Mouse (Mus musculus): ENCODE measurements at regions not wholly inside any gene's neighbourhood (a gene's known extent, or its start where the extent isn't known, plus 50 kb on each side); places are given as distances from the start of the nearest gene placed in this dataset.

DNA sequence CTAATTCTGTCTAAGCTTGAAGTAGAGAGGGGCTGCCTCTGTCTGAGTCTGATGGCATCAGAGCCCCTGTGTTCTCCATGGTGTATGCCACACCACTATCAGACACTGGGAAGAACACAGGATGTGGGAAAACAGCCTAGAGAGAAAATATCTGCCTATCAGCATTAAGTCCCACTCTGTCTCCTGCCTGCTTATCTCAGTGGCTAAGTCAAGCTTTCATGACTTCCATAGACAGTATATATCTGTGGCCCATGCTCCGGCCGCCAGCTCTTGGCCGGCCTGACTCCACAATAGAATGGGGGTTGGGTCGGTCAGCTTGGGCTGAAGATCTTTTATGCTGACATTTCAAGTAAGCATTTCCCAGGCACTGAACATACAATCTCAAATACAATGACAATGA, 92.0 kb upstream of the Sox9 start:
- no peak for TF ChIP-seq POLR2A (IDR thresholded peaks at IDR 0.05; ENCODE audit: extremely low read depth, insufficient read depth, low read length)
- no peak for TF ChIP-seq CTCF (IDR thresholded peaks at IDR 0.05; ENCODE audit: low read depth, low read length)
